Mouse (Mus musculus) heart, adult 11 months (tissue): ENCODE measurements around the gene Il7r.

Experiments
- DNase-seq: peaks from one replicate; pipeline ENCODE4 v3.0.0; 2022

The Il7r gene

DNA sequence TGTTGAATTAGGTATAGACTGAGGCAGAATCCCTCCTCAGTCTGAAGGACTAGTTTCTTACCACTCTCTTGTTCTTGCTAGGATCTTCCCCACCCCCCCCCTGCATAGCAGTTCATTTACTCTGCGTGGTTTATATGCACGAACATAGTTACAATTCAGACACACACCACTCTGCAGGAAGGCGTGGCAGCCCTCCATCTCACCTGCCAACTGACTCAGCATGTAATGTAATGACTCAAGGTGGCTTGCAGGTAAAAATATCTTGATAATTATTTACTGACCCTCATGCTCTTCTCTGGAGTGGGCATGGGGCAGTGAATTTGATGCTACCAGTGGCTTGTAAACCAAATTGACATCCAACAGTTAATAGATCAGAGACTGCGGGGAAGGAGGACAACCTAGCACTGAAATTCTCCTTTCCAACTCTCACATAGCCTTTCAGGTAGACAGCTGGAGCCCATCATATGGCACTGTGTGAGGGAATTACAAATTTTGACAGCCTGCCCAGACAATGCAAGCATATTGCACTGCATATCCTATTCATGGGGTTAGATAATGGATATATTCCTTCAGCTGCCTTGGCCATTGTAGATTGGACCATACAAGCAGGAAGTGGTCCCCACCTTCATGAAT lies 58.8 kb downstream of the Il7r start:
- peak; percentile 41 for DNase-seq

- no peak for DNase-seq
Observed at GRCm38 (mm10) chr15:9464039-9464438, 65.9 kb downstream of the Il7r start.

DNA sequence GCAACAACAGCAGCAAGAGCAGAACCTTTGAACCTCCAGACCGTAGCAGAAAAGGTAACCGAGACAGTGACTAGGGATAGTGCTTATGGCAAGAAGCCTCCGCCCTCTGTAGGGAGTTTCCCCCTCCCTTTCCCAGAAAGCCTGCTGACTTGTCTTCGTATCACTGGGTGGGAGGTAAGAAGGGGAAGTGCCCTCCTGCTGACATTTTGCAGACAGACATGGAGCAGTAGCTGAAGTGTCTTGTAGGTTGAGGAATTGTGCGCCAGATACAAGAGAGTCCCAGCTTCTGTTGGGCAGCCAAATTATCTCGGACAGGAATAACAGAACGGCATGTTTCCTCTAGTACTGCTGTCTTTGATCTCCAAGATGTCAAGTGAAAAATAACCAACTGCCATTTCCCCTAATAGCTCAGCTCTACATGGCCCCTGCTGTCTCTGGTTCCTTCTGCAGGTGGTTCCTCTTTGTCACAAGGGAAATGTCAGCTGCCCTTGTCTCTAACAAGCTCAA lies 66.4 kb downstream of the Il7r start:
- DNase-seq: peak; percentile 69
